Mouse (Mus musculus) heart, postnatal 0 days (tissue): ENCODE results near the gene Xirp2.
"Not testable (repeated sequence)": the region's sequence is repeated elsewhere in the genome, so short reads cannot be mapped to it uniquely, and the experiment has no call there.

Experiments
- CTCF ChIP-seq: IDR thresholded peaks from 2 replicates; pipeline ENCODE4 v1.5.1; 2016; ENCODE audit warnings: antibody characterized with exemption, control low read depth, low read depth
- EP300 ChIP-seq: IDR thresholded peaks from 2 replicates; pipeline ENCODE4 v1.6.1; 2016; ENCODE audit warnings: antibody characterized with exemption, low read depth

DNA sequence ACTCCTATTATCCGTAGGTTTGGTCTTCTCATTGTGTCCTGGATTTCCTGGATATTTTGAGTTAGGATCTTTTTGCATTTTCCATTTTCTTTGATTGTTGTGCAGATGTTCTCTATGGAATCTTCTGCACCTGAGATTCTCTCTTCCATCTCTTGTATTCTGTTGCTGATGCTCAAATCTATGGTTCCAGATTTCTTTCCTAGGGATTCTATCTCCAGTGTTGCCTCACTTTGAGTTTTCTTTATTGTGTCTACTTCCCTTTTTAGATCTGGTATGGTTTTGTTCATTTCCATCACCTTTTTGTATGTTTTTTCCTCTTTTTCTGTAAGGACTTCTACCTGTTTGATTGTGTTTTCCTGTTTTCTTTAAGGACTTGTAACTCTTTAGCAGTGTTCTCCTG lies 32.4 kb upstream of the Xirp2 start, which contains the start of gene Gm21830:
- not testable (repeated sequence) for TF ChIP-seq CTCF, EP300
